Mouse (Mus musculus) testis, postnatal 10 days (tissue): ENCODE measurements around the gene 5031439G07Rik.
A peak's percentile ranks its signal among the peaks of the same experiment; 100 is the strongest.
"Not testable (repeated sequence)": the region's sequence is repeated elsewhere in the genome, so short reads cannot be mapped to it uniquely, and the experiment has no call there.

Experiments
- DNase-seq: peaks from one replicate; pipeline ENCODE4 v3.0.0; 2021; ENCODE audit warnings: low spot score

The 5031439G07Rik gene

DNA sequence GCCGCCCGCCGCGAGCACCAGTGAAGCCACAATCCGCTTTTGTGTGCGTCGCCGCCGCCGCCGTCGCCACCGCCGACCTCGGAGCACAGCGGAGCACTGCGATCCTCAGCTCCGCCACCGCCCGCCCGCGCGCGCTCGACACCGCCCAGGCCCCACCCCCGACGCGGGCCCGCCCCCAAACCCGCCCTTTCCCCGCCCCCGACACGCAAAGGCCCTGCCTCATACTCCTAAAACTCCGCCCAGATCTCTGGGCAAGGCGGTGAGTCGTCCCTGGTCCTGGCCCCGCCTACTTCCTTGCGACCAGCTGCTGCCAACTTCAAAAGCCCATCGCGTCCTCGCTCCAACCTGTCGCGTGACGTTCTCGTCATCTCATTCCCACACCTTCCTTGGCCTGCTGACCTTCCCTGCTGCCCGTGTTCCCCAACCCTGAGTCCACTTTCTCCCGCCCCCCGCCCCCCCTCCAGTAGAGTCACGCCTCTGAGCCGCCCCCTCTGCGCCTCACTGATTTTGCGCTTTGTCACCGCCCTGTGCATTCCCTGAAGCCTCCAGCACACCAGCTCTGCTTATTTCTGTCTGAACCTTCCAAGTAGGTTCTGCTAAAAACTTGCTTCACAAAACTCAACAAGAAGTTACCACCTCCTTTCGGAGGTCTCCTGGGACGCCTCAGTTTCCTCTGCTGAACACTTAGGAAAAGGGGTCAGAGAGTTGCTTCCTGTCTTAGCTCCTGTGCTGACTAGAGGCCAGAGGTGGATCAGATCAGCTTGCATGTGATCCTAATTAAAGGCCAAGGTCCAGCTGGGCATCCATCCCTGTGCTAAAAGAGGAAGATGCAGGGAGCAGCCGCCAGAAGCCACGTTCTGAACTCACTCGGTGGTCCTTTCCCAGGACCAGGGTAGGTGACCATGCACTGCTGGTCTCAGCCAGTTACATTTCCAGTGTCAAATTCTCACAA lies at the start of gene 5031439G07Rik:
5031439G07Rik (minus strand) TSS at position 678 of the 952 bp plus-strand sequence.
- DNase-seq = peak; percentile 93

DNA sequence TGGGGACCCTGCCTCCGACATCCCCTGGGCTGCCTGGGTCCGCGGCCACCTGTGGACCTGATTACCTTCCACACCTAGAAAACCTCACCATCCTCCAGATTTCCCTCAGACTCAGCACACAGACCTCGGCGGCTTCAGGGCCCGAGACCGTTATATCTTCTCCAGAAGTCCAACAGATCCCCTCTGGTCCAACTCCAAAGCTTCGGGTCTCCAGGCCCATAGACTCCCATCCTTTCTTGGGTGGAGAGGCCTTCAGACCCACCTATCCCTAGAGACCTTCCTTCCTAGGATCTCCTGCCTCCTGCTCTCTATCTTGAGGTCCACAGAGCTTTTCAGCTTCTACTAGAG lies 49.0 kb upstream of the 5031439G07Rik start:
- no peak for DNase-seq

DNA sequence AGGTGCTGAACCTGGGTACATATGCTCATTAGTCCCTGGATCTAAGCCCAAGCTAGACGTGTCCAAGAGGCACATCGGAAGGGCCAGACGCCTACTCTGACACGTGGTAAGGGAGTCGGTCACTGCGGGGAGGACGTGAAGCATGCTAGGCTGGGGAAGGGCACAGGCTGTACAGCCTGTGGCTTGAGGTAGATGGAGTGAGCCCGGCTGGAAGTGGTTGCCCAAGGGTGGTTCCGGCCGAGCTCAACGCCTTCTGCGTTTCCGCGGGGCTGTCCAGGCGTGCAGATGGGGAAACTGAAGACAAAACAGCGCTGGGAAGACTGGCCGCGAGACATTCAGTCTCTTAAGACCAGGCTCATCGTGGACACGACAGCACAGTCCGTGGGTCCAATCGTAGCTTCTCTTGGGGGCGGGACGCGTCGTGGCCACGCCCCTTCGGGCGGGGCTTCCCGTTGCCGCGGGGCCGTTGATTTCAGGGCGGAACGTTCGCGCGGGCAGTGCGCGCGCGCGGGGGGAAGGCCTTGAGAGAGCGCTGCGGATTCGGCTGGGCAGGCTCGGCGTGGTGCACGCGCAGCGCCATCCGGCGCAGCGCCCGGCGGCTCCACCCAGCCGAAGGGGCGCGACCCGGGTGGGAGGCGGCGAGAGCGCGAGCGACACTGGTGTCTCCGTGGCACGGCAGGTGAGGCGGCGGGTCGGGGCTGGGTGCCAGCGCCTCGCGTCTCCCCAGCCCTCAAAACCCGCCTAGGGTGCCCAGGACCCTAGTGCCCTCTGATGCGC lies 48.4 kb upstream of the 5031439G07Rik start:
- peak; percentile 99 for DNase-seq

DNA sequence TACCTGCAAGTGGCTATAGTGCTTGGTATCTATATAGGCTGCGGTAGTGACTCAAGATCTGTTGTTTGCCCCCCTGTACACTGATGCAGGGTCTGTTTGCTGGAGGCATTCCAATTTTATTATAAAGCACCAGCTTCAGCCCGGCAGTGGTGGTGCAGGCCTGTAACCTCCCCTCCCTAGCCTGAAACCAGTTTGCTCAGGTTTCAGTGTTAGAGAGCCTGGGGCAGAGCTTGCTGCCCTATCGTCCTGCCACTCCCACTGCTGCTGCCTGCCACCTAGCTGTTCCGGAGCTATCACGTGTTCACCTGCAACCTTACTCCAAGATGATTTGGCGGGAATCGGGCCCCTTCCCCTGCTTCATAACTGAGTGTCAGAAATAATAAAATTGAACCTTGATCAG lies 45.6 kb upstream of the 5031439G07Rik start:
- DNase-seq = not testable (repeated sequence)

DNA sequence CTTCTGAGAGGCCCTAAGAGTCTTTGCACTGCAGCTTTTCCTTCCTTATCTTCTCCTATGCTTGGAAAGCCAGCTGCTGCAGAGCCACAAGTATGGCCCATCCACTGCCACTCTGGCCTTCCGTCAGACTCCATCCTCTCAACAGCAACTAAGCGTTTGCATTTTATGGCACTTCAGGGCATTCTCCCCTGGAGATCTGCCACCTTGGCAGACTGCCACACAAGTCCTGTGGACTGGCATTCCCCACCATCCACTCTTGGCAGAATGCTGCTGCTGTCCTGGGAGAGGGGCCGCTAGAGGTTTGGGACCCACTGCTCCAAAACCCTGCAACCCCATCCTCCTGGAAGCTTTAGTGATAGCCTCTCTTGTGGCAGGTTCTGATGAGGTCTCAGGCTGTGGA lies 43.5 kb upstream of the 5031439G07Rik start:
- DNase-seq = no peak

DNA sequence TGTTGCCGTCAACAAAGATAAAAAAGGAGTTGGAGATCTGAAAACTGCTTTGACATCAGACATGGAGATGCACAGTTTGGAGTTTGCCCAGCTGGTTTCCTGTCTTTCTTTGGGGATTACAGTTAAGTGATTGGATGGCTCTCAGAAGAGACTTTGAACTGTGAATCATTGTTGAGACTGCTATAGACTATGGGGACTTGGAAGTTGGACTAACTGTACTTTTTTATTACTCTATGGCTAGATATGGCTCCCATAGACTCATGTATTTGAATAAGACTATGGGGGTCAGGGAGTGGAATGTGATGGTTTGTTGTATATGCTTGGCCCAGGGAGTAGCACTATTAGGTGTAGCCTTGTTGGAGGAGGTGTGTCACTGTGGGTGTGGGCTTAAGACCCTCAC lies 42.3 kb upstream of the 5031439G07Rik start:
- DNase-seq = not testable (repeated sequence)

DNA sequence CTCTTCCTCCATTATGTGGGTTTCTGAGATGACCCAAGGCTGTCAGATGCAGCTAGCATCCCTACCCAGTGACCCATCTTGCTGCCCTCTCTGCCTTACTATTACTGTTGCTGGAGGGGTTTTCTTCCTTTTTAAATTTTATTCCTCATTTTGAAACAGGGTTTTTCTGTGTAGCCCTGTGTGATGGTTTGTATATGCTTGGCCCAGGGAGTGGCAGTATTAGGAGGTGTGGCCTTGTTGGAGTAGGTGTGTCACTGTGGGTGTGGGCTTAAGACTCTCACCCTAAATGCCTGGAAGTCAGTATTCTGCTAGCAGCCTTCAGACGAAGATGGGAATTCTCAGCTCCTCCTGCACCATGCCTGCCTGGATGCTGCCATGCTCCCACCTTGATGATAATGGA lies 40.3 kb upstream of the 5031439G07Rik start, which contains the start of gene Fam118a:
Fam118a (plus strand) TSS at position 301 of the 400 bp plus-strand sequence.
- DNase-seq = not testable (repeated sequence)

DNA sequence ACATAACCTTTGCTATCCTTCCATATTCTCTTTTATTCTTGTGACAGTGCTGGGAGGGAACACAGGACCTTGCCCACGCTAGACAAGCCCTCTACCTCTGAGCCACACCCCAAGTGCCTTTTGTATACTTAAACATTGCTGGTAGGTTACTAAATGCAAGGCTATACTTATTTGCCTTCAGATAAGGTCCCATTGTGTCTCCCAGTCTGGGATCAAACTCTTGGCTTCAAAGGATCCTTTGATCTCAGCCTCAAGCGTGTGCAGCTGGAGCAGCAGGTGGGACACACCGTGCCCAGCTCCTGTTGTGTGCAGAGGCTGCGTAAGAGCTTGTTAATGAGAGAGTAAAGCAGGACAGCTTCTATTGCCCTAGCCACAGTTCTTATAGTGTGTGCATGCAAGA lies 39.4 kb upstream of the 5031439G07Rik start:
- DNase-seq = no peak

DNA sequence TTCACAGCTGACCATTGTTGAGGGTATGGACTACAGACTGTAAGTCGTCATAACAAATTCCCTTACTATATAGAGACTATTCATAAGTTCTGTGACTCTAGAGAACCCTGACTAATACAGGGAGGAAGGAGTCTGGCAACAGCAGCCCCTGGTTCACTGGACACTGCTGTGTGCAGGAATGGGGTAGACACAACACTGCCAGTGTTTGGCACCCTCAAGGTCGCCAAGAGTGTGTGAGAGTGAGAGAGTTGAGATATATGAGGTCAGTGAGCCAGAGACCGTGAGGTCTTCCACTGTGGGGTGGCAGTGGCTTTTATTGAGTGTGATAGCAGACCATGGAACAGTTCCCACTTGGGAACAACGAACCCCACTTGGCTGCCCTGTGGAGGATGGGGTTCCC lies 37.8 kb upstream of the 5031439G07Rik start:
- no peak for DNase-seq

DNA sequence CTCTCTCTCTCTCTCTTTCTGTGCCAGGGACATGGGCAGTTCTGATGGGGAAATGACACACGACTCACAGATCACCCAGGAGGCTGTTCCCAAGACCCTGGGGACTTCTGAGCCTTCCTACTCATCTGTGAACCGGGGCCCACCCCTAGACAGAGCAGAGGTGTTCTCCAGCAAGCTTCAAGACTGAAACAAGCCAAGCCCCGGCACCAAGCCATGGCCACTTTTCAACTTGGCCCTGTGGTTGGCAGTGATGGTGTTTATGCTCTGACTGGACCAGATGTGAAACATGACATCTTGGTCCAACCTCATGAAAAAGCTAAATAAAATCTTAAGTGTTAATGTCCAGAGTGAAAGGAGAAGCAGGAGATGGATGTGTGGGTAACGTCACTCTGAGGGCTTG lies 33.9 kb upstream of the 5031439G07Rik start:
- no peak for DNase-seq

DNA sequence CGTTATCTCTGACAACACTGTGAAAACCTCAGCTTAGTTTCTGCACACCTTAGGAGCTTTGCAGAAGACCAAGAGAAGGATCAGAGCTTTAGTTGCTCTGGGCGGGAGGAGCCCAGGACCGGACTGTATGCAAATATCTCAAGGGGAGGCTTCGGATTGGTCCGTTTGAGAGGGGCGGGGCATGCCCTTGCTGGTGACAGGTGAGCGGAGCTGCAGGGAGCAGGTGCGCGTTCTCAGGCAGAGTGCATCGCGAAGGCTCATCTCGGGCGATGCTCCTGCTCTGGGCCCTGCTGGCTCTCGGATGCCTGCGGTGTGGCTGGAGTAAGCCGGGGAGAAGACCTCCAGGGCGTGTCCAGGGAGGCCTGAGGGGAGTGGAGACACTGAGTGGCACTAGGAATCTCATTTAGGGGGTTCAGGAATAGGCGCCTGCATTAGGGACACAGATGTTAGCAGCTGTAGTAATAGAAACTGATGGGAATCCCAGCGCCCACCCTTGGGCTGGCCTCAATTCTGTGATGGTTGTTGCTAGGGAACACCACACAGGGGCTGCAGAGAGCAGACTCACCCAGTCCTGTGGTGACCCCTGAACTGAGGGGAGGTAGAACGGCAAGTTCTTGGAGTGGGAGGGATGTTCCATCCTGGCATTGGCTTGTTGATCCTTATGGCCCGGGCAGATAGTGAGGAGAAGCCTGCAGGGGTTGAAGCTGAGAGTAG lies 28.8 kb upstream of the 5031439G07Rik start, which contains the start of gene Upk3a:
Upk3a (plus strand) TSS at position 191 of the 714 bp plus-strand sequence.
- DNase-seq = no peak

DNA sequence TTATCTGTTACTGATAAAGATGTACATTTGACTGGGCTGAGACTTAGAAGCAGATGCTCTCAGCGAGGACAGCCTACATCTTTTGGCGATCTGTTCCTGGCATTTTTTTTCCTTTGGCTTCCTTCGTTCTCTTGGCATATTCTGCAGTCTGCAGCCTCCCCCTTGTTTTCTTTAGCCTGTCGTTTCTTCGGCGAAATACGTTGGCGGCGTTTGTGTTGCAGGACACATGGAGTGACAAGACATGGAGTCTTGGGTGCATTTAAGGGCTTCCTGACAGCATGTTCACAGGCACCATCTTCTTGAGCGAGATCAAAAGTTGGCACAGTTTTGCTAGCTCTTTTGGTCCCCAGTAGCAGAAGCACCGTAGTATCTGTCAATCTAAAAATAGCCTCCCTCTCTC lies 27.4 kb upstream of the 5031439G07Rik start:
- DNase-seq = no peak

DNA sequence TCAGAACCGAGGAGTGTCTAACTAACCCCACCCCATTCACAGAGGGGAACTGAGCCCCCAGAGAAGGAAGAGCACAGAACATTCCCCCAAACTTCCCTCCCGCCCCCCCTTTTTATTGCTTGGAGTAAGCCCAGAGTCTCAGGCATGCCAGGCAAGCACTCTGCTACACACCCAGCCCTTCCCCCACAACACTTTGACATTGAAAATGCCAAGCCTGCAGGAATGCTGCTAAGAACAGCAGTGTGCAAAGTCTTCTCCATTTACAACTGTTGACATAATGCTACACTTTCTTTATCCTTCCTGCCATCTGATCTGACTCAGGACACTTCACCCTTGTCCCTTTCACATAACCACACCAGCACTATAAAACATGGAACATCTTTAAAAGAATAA lies 24.3 kb upstream of the 5031439G07Rik start:
- DNase-seq = no peak

DNA sequence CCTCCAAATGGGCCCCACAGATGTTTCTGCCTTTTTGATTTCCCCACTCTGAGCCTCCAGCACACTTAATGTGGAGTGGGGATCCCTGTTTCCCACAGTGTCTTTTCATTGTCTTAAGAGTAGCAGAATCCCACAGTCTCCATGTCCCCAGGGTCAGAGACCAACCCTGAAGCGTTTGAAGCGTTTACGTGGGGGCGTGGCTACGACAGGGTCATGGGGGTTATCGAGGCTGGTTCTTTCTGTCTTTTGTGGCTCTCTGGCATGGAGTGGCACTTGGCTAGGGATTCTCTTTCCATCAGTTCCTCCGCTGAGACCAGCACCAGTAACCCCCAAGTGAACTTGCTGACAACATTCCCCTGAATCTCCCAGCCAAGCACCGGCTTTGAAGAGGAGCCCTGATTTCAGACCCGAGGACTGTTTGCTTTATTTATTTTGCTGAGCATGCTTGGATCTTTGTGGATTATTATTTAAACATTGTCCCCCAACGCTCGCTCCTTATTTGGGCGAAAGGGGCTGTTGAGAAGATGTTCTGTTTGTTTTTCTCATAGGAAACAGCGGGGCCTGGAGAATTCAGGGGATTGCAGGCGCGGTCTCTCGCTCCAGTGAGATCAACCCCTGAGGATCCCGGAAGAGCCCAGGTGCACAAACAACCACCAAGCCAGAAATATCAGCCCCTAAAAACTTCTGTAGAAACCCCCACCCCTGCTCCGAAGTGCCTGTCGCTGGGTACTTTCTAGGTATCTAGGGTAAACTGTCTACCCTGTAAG lies 23.7 kb upstream of the 5031439G07Rik start:
- DNase-seq = no peak

DNA sequence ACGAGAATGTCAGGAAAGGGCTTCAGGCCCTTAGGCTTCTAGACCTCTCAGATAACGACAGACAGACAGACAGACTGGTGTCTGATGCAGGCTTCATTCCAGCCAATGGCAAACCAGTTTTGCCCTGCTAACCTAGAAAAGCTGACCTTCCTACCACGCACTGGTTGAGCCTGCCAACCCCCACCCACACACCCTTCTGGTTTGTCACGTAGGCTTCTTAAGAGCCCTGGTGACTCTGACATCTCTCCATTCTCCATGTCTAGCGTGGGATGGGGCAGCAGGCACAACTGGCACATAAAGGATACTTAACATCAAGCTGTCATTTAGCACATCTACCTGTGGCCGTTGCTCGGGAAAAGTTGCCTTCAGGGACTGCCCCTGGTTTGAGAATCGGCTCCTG lies 21.3 kb upstream of the 5031439G07Rik start:
- no peak for DNase-seq

DNA sequence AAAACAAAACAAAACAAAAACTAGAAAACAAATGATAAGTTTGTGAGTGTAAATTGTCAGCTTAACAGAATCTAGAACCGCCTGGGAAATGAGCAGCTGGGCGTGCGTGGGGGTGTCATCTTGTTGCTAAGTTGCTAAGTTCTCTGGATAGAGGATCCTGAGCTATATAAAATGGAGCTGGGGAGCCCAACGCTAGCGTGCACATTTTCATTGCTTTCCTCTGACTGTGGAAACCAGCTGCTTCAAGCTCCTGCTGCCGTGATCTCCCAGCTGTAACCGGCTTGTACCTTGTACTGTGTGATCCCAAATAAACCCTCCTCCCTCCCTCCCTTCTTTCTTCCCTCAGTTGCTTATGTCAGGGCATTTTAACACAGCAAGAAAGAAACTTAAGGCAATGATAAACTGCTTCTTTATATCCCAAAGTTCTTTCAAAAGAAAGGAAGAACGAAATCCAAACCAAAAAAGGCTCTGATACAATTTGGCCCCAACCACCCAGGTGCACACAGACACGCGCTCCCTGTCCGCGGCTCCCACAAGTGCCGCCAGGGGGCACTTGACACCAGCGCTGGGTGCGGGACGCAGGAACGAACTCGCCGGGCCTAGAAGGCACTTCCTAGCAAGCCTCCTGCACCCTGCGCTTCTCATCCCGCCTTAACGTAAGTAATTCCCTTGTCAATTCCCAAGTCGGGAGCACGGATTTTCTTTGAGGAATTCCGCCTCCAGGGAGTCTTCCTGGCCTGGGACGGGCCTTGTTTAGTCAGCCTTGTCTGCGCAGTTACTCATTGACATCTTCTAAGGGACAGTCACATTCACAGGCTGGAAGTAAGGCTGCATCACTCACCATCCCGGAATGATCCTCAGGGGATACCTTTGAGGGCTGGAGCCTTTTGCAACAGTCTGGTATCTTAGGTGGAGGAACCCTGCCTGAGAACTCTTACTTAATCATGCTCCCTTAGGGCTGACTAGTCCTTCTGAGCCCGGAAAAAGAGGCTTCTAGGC lies 12.9 kb upstream of the 5031439G07Rik start:
- peak; percentile 91 for DNase-seq

DNA sequence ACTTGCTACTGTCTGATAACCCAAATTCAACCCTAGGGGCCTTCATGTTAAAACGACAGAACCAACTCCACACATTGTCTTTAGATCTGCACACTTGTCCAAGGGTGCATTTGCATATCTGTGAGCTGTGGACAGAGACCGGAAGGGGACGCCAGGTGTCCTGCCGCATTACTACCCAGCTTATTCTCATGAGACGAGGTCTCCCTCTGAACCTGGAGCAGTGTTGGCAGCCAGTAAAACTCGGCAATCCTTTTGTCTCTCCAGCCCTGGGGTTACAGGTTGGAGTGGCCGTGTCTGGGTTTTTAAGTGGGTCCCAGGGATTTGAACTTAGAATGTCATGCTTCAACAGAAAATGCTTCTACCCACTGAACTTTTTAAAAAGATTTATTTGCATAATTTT lies 11.6 kb upstream of the 5031439G07Rik start:
- no peak for DNase-seq

DNA sequence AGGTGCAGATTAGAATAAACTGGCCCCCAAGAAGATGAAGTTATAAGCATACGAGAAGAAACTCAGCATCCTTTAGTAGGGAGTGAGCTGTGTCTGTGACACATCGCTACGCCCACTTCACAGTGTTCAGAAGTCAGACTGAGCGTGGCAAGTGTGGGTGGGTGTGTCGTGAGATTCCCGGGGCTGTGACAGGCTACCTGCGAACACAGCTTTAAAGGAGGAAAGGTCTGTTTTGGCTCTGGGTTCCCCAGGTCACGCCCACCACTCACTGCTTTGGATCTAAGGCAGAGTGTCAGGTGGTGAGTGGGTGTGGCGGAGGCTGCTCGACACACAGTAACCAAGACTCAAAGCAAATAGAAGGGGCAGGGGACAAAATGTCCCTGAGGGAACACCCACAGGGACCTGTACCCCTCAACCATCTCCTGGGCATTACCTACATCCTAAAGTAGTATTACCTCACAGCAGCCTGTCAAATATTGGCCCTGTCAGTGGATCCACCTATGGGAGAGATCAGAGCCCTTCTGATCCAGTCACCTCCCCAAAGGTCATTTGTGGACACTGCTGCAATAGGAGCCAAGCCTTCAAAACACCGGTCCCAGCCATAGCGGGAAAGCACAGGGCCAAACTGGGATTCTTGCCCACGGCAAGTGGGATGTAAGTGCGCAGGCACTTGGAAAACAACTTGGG lies 9.6 kb upstream of the 5031439G07Rik start:
- DNase-seq = no peak

DNA sequence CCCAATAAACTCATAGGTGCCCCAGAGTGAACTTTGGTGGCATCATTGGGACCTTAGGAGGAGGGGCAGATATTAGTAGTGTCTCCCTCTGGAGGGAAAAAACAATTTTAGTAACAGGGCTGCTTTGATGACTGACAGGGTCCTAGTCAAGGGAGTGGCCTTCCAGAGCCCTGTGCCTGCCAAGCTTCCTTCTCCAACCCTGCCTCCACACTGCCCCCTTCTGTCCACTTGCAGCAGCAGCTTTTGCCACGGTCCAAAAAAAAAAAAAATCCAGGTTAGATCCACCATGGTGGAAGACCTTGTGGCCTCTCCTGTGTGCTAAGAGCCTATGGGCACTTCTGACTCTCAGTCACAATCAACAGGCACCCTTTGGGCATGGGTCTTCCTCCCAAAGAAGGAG lies 7.6 kb upstream of the 5031439G07Rik start:
- peak; percentile 77 for DNase-seq

DNA sequence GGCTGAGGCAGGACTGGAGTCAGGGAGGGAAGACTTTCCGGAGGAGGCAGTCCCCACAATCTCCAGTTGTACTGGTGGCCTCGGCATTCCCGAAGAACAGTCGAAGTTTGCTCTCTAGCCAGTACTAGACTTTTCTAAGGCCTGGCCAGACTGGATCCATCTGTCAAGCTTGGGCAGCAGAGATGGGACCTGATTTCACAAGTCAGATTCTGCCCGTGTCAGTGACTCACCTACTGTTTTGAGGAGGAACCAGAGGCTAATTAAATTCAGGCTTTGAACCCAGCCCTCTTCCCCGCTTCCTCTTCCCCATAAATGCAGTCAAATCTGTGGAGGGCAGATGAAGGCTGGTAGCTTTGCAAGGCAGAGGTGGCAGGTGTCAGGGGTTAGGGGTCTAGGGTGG lies 6.7 kb upstream of the 5031439G07Rik start:
- no peak for DNase-seq
